Mouse (Mus musculus) 3T3-L1 (cell line): Measurements from ENCODE around the gene Sugp1.
"Not testable (repeated sequence)": the region's sequence is repeated elsewhere in the genome, so short reads cannot be mapped to it uniquely, and the experiment has no call there.

Experiments used
- DNase-seq: peaks from one replicate; pipeline ENCODE4 v3.0.0-alpha.2; 2015; ENCODE audit warnings: low read depth, low spot score

Sugp1 gene

DNA sequence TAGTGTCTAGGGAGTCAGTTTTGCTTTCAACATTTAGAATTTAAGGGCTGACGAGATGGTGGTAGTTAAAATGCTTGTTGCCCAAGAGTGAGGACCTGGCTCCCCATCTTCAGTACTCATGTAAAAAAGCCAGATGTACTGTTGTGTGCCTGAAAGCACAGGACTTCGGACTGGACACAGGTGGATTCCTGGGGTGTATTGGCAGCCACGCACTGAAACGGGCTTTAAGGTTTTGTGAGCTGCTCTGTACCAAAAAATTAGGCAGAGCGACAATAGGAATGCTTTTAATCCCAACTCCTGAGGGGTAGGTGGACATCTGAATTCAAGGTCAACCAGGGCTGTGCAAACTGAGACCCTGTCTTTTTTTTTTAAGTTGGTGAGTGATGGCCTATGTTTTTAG lies 1.4 kb downstream of the Sugp1 start:
- DNase-seq: no peak

GRCm38 (mm10) chr8:70049662-70050061 lies 7.0 kb downstream of the Sugp1 start:
- no peak for DNase-seq

- DNase-seq: not testable (repeated sequence)
Observed at GRCm38 (mm10) chr8:70050434-70050833, 7.8 kb downstream of the Sugp1 start.

GRCm38 (mm10) chr8:70057721-70058120 lies 15.1 kb downstream of the Sugp1 start:
- DNase-seq: no peak

GRCm38 (mm10) chr8:70071836-70072440 lies 29.3 kb downstream of the Sugp1 start:
- DNase-seq: no peak

GRCm38 (mm10) chr8:70072441-70073069 lies 29.9 kb downstream of the Sugp1 start, which contains the start of gene Tm6sf2:
TSS of gene Tm6sf2 (plus strand) at chr8:70072924.
- no peak for DNase-seq

- DNase-seq: no peak
Observed at GRCm38 (mm10) chr8:70073120-70073519, 30.5 kb downstream of the Sugp1 start.

DNA sequence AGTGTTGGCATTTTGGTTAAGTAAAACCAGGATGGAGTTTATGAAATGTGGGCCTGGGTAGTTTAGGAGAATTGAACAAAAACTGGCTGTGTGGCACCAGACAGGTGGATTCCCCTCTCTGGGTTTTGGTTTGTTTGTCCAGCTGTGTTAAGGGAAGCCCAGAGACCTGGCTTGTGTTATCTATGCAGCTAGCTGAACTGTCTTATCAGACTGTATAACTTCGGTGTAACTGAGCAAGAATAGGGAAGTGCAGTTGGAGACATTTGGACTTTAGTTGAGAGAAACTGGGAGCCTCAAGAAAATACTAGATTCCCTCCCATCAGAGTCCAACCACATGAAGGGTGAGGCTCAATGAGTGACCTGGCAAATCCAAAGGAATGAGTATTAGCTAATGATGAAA lies 31.1 kb downstream of the Sugp1 start:
- no peak for DNase-seq

DNA sequence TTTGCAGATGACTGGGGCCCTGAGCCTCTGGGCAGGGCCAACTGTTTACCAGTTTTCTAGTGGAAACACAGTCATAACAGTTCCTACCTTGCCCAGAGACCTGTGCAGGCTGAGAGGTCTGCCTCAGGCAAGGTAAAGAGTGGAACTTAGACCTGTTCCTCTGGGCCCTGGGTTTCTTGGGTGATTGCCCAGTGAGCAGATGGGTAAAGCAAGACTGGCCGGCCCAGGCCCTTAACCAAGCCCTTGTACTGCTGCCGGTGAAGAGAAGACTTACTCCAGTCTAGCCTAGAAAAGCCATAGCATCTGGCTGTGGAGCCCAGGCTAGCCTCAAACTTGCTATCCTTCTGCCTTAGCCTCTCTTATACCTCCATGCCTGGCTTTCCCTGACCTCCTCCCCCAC lies 39.4 kb downstream of the Sugp1 start:
- no peak for DNase-seq

GRCm38 (mm10) chr8:70083285-70083684 lies 40.7 kb downstream of the Sugp1 start, which contains the start of gene Hapln4:
TSS of gene Hapln4 (plus strand) at chr8:70083457.
- DNase-seq: peak; percentile 72

- no peak for DNase-seq
Observed at GRCm38 (mm10) chr8:70084191-70085065, 41.8 kb downstream of the Sugp1 start.

GRCm38 (mm10) chr8:70086151-70086550 lies 43.5 kb downstream of the Sugp1 start:
- DNase-seq: no peak

DNA sequence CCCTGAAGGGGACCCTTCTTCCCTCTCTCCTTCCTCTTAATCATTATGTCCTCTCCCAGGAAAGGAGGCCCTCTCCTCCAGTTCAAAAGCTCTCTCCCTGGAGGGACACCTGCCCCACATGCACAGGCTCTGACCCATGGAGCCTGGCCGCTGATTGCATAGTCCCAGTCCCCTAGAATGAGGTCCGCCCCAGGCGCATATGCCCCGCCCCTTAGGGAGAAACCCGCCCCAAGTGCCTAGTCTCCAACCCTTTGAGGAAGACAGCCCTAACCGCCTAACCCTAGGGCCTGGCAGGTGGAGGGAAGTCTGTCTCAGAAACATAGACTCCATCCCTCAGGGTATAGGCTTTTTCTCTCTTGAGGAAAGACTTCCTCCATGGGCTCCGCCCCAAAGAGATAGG lies 44.6 kb downstream of the Sugp1 start:
- no peak for DNase-seq

DNA sequence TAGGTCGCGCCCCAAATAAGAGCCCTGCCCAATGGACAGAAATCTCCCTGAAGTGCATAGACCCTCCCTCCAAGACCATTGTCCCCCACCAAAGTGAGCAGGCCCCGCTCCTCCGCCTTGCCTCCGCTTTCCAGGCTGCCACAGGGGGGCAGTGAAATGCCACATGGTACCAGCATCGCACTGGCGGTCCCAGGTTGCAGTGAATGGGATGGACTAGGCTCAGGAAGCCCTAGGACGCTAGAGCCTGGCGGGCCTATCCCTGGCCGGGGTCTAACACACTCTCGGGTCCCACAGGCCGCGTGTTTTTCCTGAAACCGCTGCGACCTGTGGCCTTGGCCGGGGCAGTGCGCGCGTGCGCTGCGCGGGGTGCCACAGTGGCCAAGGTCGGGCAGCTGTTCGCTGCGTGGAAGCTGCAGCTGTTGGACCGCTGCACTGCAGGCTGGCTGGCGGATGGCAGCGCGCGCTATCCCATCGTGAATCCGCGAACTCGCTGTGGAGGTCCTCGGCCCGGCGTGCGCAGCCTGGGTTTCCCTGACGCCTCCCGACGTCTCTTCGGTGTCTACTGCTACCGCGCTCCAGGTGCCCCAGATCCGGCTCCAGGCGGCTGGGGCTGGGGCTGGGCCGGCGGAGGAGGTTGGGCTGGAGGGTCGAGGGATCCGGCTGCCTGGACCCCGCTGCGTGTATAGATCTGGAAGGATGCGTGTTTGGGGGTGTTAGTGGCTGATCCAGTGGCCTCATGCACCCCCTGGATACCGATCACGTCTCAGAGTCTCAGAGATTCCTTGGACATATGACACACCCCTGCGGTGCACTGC lies 45.4 kb downstream of the Sugp1 start:
- DNase-seq: no peak

GRCm38 (mm10) chr8:70089296-70089960 lies 46.8 kb downstream of the Sugp1 start:
- DNase-seq: no peak

- DNase-seq: peak; percentile 54
Observed at GRCm38 (mm10) chr8:70092786-70093185, 50.2 kb downstream of the Sugp1 start.

GRCm38 (mm10) chr8:70099276-70099675 lies 56.7 kb downstream of the Sugp1 start:
- no peak for DNase-seq

DNA sequence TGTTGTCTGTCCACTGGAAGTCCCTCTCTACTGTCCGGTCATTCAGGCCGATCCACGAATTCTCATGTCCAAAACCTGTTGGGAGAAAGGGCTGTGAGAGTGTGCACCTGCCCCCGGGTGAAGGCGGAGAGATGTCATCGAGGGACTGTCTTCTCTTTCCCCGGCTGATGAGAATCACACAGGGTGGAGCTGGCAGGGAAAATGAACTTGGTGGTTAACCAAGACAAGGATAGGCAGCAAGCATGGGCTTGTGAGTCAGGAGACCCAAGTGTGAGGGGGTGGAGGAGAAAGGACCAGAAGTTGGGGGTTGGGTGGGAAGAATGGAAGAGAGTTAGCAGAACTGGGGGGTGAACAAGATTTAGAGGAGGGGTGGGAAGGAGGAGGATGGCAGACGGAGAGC lies 57.6 kb downstream of the Sugp1 start:
- no peak for DNase-seq

- peak; percentile 58 for DNase-seq
Observed at GRCm38 (mm10) chr8:70104506-70104905, 61.9 kb downstream of the Sugp1 start.

- no peak for DNase-seq
Observed at GRCm38 (mm10) chr8:70104922-70105321, 62.3 kb downstream of the Sugp1 start.

DNA sequence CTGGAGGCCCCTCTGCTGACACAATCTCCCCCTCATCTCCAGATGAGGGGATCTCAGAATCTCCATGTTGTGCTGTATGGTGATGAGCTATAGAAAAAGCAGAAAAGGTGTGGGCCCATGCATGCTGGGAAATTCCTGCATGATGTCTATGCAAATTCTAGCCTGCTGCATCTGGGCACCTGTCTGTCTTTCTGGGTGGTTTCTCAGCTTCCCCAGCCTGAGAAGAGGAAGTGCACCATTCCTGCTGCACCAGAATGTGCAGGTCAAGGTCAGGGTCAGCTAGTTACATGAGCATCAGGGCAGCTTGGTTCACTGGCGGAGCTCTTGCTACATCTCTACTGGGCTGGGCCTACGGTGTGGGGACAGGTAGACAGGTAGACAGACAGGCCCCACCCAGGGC lies 67.8 kb downstream of the Sugp1 start:
- DNase-seq: no peak
